Mouse (Mus musculus) cerebellum, adult 2 months (tissue): ENCODE data around the gene Fam78a.

Experiments used
- CTCF ChIP-seq: fragments of 200-500 bp; IDR thresholded peaks from 2 replicates; pipeline ENCODE4 v1.5.1; 2011; ENCODE audit warnings: low read depth, mild to moderate bottlenecking, control low read depth, low read length, moderate library complexity, borderline replicate concordance; ENCODE audit not compliant: insufficient read depth
- POLR2A ChIP-seq: fragments of 200-500 bp; IDR thresholded peaks from 2 replicates; pipeline ENCODE4 v1.6.1; 2011; ENCODE audit warnings: low read length, control low read depth, borderline replicate concordance; ENCODE audit not compliant: insufficient read depth

GRCm38 (mm10) chr2:32102944-32103343 lies 18.3 kb upstream of the Fam78a start:
- TF ChIP-seq CTCF (no peak), POLR2A (no peak)
